Mouse (Mus musculus) kidney, adult 18-20 months (tissue): Measurements from ENCODE around the gene Ccdc85c.
A peak's percentile ranks its signal among the peaks of the same experiment; 100 is the strongest.

Experiments
- DNase-seq: peaks from one replicate; pipeline ENCODE4 v3.0.0; 2021

Gene Ccdc85c

GRCm38 (mm10) chr12:108237300-108238006 is 37.8 kb downstream of the Ccdc85c start:
- DNase-seq, result peak; percentile 73

- DNase-seq, result no peak
Measured at GRCm38 (mm10) chr12:108235976-108236555, 39.2 kb downstream of the Ccdc85c start.

- no peak for DNase-seq
Measured at GRCm38 (mm10) chr12:108234832-108235602, 40.2 kb downstream of the Ccdc85c start.

GRCm38 (mm10) chr12:108233736-108234135 is 41.5 kb downstream of the Ccdc85c start:
- no peak for DNase-seq

GRCm38 (mm10) chr12:108231901-108232300 is 43.3 kb downstream of the Ccdc85c start:
- no peak for DNase-seq

GRCm38 (mm10) chr12:108230821-108231794 is 44.1 kb downstream of the Ccdc85c start:
- peak; percentile 82 for DNase-seq

GRCm38 (mm10) chr12:108230077-108230476 is 45.1 kb downstream of the Ccdc85c start:
- DNase-seq, result no peak

- DNase-seq, result no peak
Measured at GRCm38 (mm10) chr12:108227527-108227926, 47.7 kb downstream of the Ccdc85c start.

GRCm38 (mm10) chr12:108226941-108227340 is 48.3 kb downstream of the Ccdc85c start:
- no peak for DNase-seq

GRCm38 (mm10) chr12:108226216-108226615 is 49.0 kb downstream of the Ccdc85c start:
- no peak for DNase-seq

GRCm38 (mm10) chr12:108225781-108226180 is 49.4 kb downstream of the Ccdc85c start:
- no peak for DNase-seq

- no peak for DNase-seq
Measured at GRCm38 (mm10) chr12:108223357-108223756, 51.9 kb downstream of the Ccdc85c start.

- DNase-seq, result no peak
Measured at GRCm38 (mm10) chr12:108221712-108222111, 53.5 kb downstream of the Ccdc85c start.

GRCm38 (mm10) chr12:108221206-108221605 is 54.0 kb downstream of the Ccdc85c start:
- no peak for DNase-seq

- DNase-seq, result peak; percentile 27
Measured at GRCm38 (mm10) chr12:108220621-108221020, 54.6 kb downstream of the Ccdc85c start.

- no peak for DNase-seq
Measured at GRCm38 (mm10) chr12:108219825-108220616, 55.2 kb downstream of the Ccdc85c start.

GRCm38 (mm10) chr12:108219163-108219562 is 56.1 kb downstream of the Ccdc85c start:
- no peak for DNase-seq

GRCm38 (mm10) chr12:108217572-108217971 is 57.7 kb downstream of the Ccdc85c start:
- peak; percentile 72 for DNase-seq

- DNase-seq, result no peak
Measured at GRCm38 (mm10) chr12:108216611-108217370, 58.4 kb downstream of the Ccdc85c start.

GRCm38 (mm10) chr12:108215090-108215489 is 60.1 kb downstream of the Ccdc85c start:
- no peak for DNase-seq
